Mouse (Mus musculus): ENCODE data around the gene Mymx.

- no peak for TF ChIP-seq POLR2A (IDR thresholded peaks at IDR 0.05; ENCODE audit: low read depth, low read length)
- no peak for TF ChIP-seq CTCF (conservative IDR thresholded peaks at IDR 0.05; ENCODE audit: insufficient read depth, insufficient read length, low read depth, low read length)
These were observed 36.8 kb downstream of the Mymx start for GRCm38 (mm10) chr17:45565103-45565502.
